Mouse (Mus musculus) intestine, postnatal 0 days (tissue): ENCODE measurements around the gene Cfap58. TPM values are rescaled to one million over a fixed set of nuclear protein-coding genes. Genes with fewer than 3 reads are reported as not detected.
A peak's percentile ranks its signal among the peaks of the same experiment; 100 is the strongest.

Experiments used
- ATAC-seq: fragments of 200-750 bp; cut with Nextera tagmentation; 2 replicates; pipeline ENCODE4 v1.8.0; 2017; ENCODE audit warnings: mild to moderate bottlenecking, moderate TSS enrichment, moderate library complexity
- H3K27ac ChIP-seq: fragments of 300-500 bp; sonication (generic); 2 replicates; pipeline ENCODE4 v1.5.1; 2014; ENCODE audit warnings: mild to moderate bottlenecking, low read depth, low read length, moderate library complexity
- H3K27me3 ChIP-seq: fragments of 300-500 bp; sonication (generic); replicated peaks from 2 replicates; pipeline ENCODE4 v1.6.1; 2014; ENCODE audit warnings: low read length, mixed read lengths; ENCODE audit not compliant: control insufficient read depth, insufficient read depth
- H3K36me3 ChIP-seq: fragments of 300-500 bp; sonication (generic); 2 replicates; pipeline ENCODE4 v1.6.1; 2014; ENCODE audit warnings: mild to moderate bottlenecking, moderate library complexity; ENCODE audit not compliant: control insufficient read depth, insufficient read depth
- H3K4me1 ChIP-seq: fragments of 300-500 bp; sonication (generic); replicated peaks from 2 replicates; pipeline ENCODE4 v1.6.1; 2014; ENCODE audit warnings: antibody characterized with exemption, low read length, mixed read lengths; ENCODE audit not compliant: control insufficient read depth, insufficient read depth
- H3K4me2 ChIP-seq: fragments of 300-500 bp; sonication (generic); replicated peaks from 2 replicates; pipeline ENCODE4 v1.6.1; 2014; ENCODE audit warnings: low read depth, mild to moderate bottlenecking, moderate library complexity
- H3K4me3 ChIP-seq: fragments of 300-500 bp; sonication (generic); 2 replicates; pipeline ENCODE4 v1.5.1; 2014; ENCODE audit warnings: low read depth, low read length
- H3K9ac ChIP-seq: fragments of 300-500 bp; sonication (generic); 2 replicates; pipeline ENCODE4 v1.6.1; 2014; ENCODE audit warnings: mild to moderate bottlenecking, low read depth, low read length
- H3K9me3 ChIP-seq: fragments of 300-500 bp; sonication (generic); 2 replicates; pipeline ENCODE4 v1.6.1; 2016; ENCODE audit warnings: mixed run types; ENCODE audit not compliant: control insufficient read depth
- CTCF ChIP-seq: sonication (generic); IDR thresholded peaks from 2 replicates; pipeline ENCODE4 v1.5.1; 2016; ENCODE audit warnings: low read depth, mild to moderate bottlenecking, control low read depth, antibody characterized with exemption, moderate library complexity
- WGBS: fragments of 180-500 bp; shearing (Covaris S2); extraction: QIAGEN DNeasy Blood & Tissue Kit; methylation state at CpG from one replicate; pipeline ENCODE4 v1.1.7; 2014; 5-methylcytosine and 5-hydroxymethylcytosine counted together
- polyA plus RNA-seq: library from polyadenylated mRNA; unstranded; fragments of >200 nt; fragmentation: Nextera tagmentation; extraction: Ambion mirVana; gene quantifications from 2 replicates; pipeline ENCODE4 v1.2.1, GENCODE M21; 2015

Cfap58 gene
- polyA plus RNA-seq, 1 experiment from 2014 or later: not detected

DNA sequence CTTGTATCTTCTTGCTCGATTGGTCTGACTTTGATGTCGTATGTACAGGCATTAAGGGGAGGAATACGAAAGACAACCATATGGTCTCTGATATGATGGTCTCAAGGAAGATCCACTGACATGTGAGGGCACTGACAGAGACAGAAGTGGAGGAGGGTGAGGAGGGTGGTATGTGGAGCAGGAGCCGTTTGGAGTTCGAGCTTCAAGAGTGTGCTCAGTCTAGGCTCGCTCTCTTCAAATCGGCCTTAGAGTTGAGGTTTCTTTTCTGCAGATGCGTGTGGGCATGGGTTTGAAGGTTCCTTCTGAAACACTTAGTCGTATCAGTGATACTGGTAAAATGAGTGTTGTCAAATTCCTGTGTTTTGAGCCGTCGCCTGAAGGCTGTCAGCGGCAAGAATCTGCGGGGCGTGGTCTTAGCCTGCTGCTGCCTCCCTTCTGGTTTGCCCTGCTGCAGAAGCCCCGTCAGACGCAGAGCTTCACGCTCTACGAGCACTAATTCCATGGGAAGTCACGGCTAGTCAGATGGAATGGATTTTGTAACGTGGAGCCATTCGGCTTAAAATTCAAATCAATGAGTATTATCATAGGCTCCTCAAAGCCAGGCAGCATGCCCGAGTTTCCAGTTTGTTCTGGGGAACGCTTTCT, 9.5 kb downstream of the Cfap58 start:
- Histone ChIP-seq H3K27me3 (no peaks in the 10 kb centered on the region), H3K9me3 (no peaks in the 10 kb centered on the region), H3K27ac (no peak overlapping the region), H3K4me1 (no peaks in the 10 kb centered on the region), H3K9ac (no peak overlapping the region), H3K4me3 (no peak overlapping the region), H3K4me2 (peak overlapping the region; percentile 6; the same call in 1 of the 2 replicates), H3K36me3 (no peaks in the 10 kb centered on the region)
- TF ChIP-seq CTCF: no peak
- 49% methylated on average over 23 of the region's 23 CpGs for WGBS
- no peak for ATAC-seq

GRCm38 (mm10) chr19:47950946-47951345, 13.5 kb downstream of the Cfap58 start:
- no peak for TF ChIP-seq CTCF
- Histone ChIP-seq H3K27me3 (no peaks in the 10 kb centered on the region), H3K27ac (no peak overlapping the region), H3K4me3 (no peak overlapping the region), H3K36me3 (no peaks in the 10 kb centered on the region), H3K9ac (no peak overlapping the region), H3K4me1 (no peaks in the 10 kb centered on the region), H3K4me2 (no peak overlapping the region), H3K9me3 (no peaks in the 10 kb centered on the region)
- 88% methylated on average over 7 of the region's 7 CpGs for WGBS
- no peak for ATAC-seq

DNA sequence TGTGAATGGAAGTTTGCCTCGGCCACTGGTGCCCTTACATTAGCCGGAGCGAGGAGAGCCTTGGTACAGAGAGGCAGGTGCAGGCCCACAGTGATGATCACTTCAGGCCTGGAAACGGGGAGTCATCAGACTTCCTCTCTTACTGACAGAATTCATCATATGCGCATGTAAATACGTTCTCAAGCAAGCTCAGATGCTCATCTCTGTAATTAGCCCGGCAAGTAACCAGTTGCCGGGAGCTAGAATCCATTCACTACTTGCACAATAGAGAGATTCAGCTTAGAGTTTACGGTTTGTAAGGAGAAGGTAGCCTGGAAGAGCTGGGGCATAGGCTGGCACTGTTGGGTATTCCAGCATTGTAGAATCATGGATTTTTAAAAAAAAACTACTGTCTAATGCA, 15.7 kb downstream of the Cfap58 start:
- WGBS: 89% methylated on average over 9 of the region's 9 CpGs
- Histone ChIP-seq H3K4me2 (no peak overlapping the region), H3K36me3 (no peaks in the 10 kb centered on the region), H3K27me3 (no peaks in the 10 kb centered on the region), H3K9ac (no peak overlapping the region), H3K4me3 (no peak overlapping the region), H3K9me3 (no peaks in the 10 kb centered on the region), H3K27ac (no peak overlapping the region), H3K4me1 (no peaks in the 10 kb centered on the region)
- ATAC-seq: no peak
- TF ChIP-seq CTCF: no peak

- no peak for TF ChIP-seq CTCF
- Histone ChIP-seq H3K36me3 (no peaks in the 10 kb centered on the region), H3K4me3 (no peak overlapping the region), H3K27me3 (no peaks in the 10 kb centered on the region), H3K4me2 (no peak overlapping the region), H3K9ac (no peak overlapping the region), H3K9me3 (no peaks in the 10 kb centered on the region), H3K27ac (no peak overlapping the region), H3K4me1 (no peaks in the 10 kb centered on the region)
- 81% methylated on average over 13 of the region's 13 CpGs for WGBS
- no peak for ATAC-seq
These were observed 20.7 kb downstream of the Cfap58 start for GRCm38 (mm10) chr19:47958181-47958580.

- Histone ChIP-seq H3K9me3 (no peaks in the 10 kb centered on the region), H3K4me1 (no peaks in the 10 kb centered on the region), H3K4me2 (no peak overlapping the region), H3K27ac (no peak overlapping the region), H3K27me3 (no peaks in the 10 kb centered on the region), H3K9ac (no peak overlapping the region), H3K4me3 (no peak overlapping the region), H3K36me3 (no peaks in the 10 kb centered on the region)
- no peak for ATAC-seq
- 57% methylated on average over 17 of the region's 17 CpGs for WGBS
- no peak for TF ChIP-seq CTCF
These were observed 31.7 kb downstream of the Cfap58 start for GRCm38 (mm10) chr19:47968993-47969659.

DNA sequence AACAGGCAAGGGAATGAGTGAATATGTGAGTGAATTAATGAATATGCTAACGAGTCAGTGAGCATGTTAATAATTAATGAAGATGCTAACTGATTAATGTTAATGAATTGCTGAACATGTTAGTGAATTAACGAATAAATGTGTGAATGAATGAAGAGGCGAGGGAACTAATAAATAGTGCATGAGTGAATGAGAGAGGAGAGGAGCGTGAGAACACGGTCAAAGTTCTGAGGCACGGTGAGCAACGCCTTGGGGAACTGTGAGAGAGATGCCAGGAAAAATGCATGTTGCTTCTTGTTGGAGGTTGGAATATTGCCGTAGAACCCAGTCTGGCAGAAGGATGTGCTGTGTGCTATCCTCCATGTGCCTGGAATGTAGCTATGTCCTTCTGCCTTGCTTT, 33.6 kb downstream of the Cfap58 start:
- no peak overlapping the region for H3K9ac ChIP-seq
- H3K27me3 ChIP-seq: no peaks in the 10 kb centered on the region
- 90% methylated on average over 8 of the region's 8 CpGs for WGBS
- no peak overlapping the region for H3K27ac ChIP-seq
- TF ChIP-seq CTCF: no peak
- no peak for ATAC-seq
- H3K4me2 ChIP-seq: no peak overlapping the region
- no peak overlapping the region for H3K4me3 ChIP-seq
- H3K4me1 ChIP-seq: no peaks in the 10 kb centered on the region
- H3K9me3 ChIP-seq: no peaks in the 10 kb centered on the region
- no peaks in the 10 kb centered on the region for H3K36me3 ChIP-seq
